Mouse (Mus musculus) limb, embryonic 13.5 days (tissue): ENCODE measurements at regions not wholly inside any gene's neighbourhood (a gene's known extent, or its start where the extent isn't known, plus 50 kb on each side); places are given as distances from the start of the nearest gene placed in this dataset.

Experiments
- ATAC-seq: fragments of 200-750 bp; cut with Nextera tagmentation; 2 replicates; pipeline ENCODE4 v1.8.0; 2017; ENCODE audit warnings: low read depth, moderate number of reproducible peaks, moderate TSS enrichment; ENCODE audit not compliant: low FRiP score
- H3K27ac ChIP-seq: fragments of 300-500 bp; sonication (generic); 2 replicates; pipeline ENCODE4 v1.5.1; 2015; ENCODE audit warnings: inconsistent platforms, mild to moderate bottlenecking, moderate library complexity
- H3K27me3 ChIP-seq: fragments of 300-500 bp; sonication (generic); 2 replicates; pipeline ENCODE4 v1.6.1; 2015; ENCODE audit warnings: mild to moderate bottlenecking, inconsistent platforms
- H3K36me3 ChIP-seq: fragments of 300-500 bp; sonication (generic); 2 replicates; pipeline ENCODE4 v1.6.1; 2015; ENCODE audit warnings: inconsistent platforms, mild to moderate bottlenecking, moderate library complexity
- H3K4me1 ChIP-seq: fragments of 300-500 bp; sonication (generic); 2 replicates; pipeline ENCODE4 v1.6.1; 2015; ENCODE audit warnings: inconsistent platforms
- H3K4me2 ChIP-seq: fragments of 300-500 bp; sonication (generic); replicated peaks from 2 replicates; pipeline ENCODE4 v1.6.1; 2015; ENCODE audit warnings: inconsistent platforms, mild to moderate bottlenecking, moderate library complexity
- H3K4me3 ChIP-seq: fragments of 300-500 bp; sonication (generic); 2 replicates; pipeline ENCODE4 v1.5.1; 2015; ENCODE audit warnings: moderate library complexity, mild to moderate bottlenecking, inconsistent platforms
- H3K9ac ChIP-seq: fragments of 300-500 bp; sonication (generic); 2 replicates; pipeline ENCODE4 v1.6.1; 2015; ENCODE audit warnings: mild to moderate bottlenecking, inconsistent platforms
- H3K9me3 ChIP-seq: fragments of 300-500 bp; sonication (generic); 2 replicates; pipeline ENCODE4 v1.6.1; 2016; ENCODE audit warnings: inconsistent platforms
- WGBS: fragments of 180-500 bp; shearing (Covaris S2); methylation state at CpG from one replicate; pipeline ENCODE4 v1.1.7; 2015; 5-methylcytosine and 5-hydroxymethylcytosine counted together

DNA sequence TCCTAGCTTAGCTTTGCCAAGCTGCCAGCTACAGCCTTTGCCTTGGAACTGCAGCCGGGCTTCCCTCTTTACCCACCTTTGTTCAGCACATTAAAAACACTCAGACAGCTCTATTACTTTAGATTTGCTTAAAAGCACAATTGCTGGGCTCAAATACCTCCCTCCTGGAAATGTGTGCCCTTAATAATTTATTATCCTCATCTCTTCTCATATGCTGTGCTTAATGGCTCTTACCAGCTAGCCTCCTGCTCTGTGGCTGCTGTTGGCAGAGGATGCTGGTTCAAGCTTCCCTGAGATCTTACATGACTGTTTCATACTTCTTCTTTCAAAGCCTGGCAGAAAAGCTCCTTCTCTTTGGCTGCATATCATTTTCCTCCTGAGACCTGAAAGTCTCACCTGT lies 378.1 kb upstream of the Cdh19 start:
- H3K4me3 ChIP-seq = no peak overlapping the region
- no peaks in the 10 kb centered on the region for H3K27me3 ChIP-seq
- no peaks in the 10 kb centered on the region for H3K9me3 ChIP-seq
- no peaks in the 10 kb centered on the region for H3K4me1 ChIP-seq
- H3K9ac ChIP-seq = no peak overlapping the region
- H3K27ac ChIP-seq = no peak overlapping the region
- WGBS = 61% methylated on average over 1 of the region's 1 CpGs
- no peak for ATAC-seq
- no peaks in the 10 kb centered on the region for H3K36me3 ChIP-seq
- no peak overlapping the region for H3K4me2 ChIP-seq

DNA sequence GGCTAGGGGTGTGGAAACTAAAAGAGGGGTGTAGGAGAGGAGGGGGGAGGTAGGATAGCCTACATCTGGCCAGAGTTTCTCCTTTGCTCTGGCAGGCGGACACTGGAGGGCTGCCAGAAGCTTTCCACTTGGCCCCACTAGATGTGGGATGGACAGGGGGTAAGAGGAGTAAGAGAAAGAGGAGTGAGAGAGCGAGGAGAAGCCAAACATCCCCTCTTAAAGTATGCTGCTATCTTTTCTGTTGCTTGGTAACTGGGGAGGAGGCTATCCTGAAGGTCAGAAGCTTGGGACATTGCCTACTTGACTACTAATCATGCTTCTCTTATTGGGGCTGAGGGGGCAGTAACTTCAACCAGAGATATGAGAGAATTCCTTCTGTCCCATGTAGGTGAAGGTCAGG lies 360.5 kb upstream of the Cdh19 start:
- H3K36me3 ChIP-seq = no peaks in the 10 kb centered on the region
- ATAC-seq = no peak
- no peak overlapping the region for H3K27ac ChIP-seq
- H3K4me3 ChIP-seq = no peak overlapping the region
- no peaks in the 10 kb centered on the region for H3K27me3 ChIP-seq
- WGBS = 61% methylated on average over 2 of the region's 2 CpGs
- H3K9me3 ChIP-seq = no peaks in the 10 kb centered on the region
- H3K9ac ChIP-seq = no peak overlapping the region
- no peak overlapping the region for H3K4me2 ChIP-seq
- H3K4me1 ChIP-seq = no peaks in the 10 kb centered on the region

DNA sequence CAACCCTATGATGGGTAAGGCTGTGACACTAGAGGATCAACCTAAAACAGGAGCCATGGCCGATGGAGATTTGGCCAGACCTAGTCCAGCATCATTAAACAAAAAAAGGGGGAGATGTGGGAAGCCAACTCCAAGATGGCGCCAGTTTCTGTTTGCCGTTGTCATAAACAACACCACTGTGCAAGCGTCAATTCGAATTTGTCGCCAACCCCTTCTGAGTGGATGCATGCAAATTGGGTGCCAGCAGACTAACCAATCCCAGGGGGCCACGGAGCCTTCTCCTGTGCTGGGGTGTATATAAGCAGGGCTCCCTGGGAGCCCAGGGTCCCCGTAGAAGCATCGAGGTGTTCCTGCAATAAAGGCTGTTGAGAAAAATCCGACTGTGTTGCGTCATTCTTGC lies 324.9 kb upstream of the Cdh19 start:
- no peak overlapping the region for H3K27ac ChIP-seq
- ATAC-seq = no peak
- WGBS = 91% methylated on average over 11 of the region's 11 CpGs
- no peaks in the 10 kb centered on the region for H3K9me3 ChIP-seq
- no peaks in the 10 kb centered on the region for H3K27me3 ChIP-seq
- H3K4me2 ChIP-seq = no peak overlapping the region
- no peaks in the 10 kb centered on the region for H3K4me1 ChIP-seq
- no peak overlapping the region for H3K9ac ChIP-seq
- no peak overlapping the region for H3K4me3 ChIP-seq
- H3K36me3 ChIP-seq = no peaks in the 10 kb centered on the region

DNA sequence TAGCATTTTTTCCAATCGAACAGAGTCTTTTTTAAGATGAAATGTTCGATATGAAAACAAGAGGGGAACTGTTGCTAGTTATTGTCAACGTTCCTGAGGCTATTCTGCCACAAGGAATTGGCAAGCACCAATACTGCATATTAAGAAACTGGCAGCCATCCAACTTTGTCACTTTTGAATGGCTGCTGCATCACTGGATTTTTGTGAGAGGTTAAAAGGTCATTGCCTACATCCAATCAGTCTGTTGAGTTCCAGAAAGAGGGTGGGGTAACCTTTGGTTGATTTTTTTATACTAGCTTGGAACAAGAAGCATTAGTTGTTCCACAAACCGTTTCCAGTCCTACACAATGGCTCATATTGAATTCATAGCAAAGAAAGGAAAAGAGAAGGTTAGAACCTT lies 309.0 kb upstream of the Cdh19 start:
- no peaks in the 10 kb centered on the region for H3K36me3 ChIP-seq
- H3K9ac ChIP-seq = no peak overlapping the region
- no peaks in the 10 kb centered on the region for H3K9me3 ChIP-seq
- H3K4me3 ChIP-seq = no peak overlapping the region
- peak; percentile 79 for ATAC-seq
- 39% methylated on average over 4 of the region's 4 CpGs for WGBS
- H3K4me1 ChIP-seq = no peaks in the 10 kb centered on the region
- H3K4me2 ChIP-seq = no peak overlapping the region
- peak overlapping the region; percentile 29; the same call in 1 of the 2 replicates for H3K27ac ChIP-seq
- H3K27me3 ChIP-seq = no peaks in the 10 kb centered on the region

DNA sequence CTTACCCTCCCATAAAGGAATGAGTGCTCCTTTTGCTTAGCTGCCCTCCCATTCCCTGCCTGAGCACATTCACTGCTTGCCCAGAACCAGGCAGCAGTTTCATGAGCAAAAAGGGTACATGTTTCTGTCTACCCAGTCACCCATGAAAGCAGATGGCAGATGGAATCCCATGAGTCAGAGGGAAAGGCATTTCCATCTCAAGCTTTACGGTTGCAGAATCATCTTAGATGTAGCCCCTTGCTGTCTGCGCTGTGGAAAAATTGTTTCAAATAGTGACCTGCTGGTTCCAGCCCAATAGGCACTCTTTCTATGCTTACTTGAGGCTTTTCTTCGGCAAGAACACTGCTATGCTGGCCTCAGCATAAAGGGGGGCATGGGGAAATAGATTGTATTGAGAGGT lies 308.5 kb upstream of the Cdh19 start:
- Histone ChIP-seq H3K9me3 (no peaks in the 10 kb centered on the region), H3K4me1 (no peaks in the 10 kb centered on the region), H3K4me3 (no peak overlapping the region), H3K9ac (no peak overlapping the region), H3K4me2 (no peak overlapping the region), H3K27me3 (no peaks in the 10 kb centered on the region), H3K36me3 (no peaks in the 10 kb centered on the region), H3K27ac (0 out of 2 replicates have a peak overlapping the region, but pooled peaks have one; percentile 22)
- peak; percentile 73; the same call in 1 of the 2 replicates for ATAC-seq
- WGBS = 75% methylated on average over 3 of the region's 3 CpGs

DNA sequence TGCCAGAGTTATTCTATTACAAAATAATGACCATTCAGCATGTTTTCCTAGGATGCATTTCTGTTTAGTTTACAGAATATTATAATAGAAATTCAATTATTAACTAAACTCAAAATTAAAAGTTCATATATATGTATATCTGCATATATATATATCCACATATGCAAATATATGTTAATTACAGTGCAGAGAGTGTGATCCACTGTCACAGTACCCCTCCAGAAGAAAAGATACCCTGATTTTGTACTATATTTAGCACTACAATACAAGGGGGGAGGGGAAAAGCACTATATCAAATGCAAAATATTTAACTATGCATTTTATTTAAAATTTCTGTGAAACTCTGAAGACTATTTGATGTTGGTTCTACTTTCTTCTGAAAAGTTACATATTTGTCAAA lies 265.4 kb upstream of the Cdh19 start:
- Histone ChIP-seq H3K27ac (no peak overlapping the region), H3K4me3 (no peak overlapping the region), H3K9me3 (no peaks in the 10 kb centered on the region), H3K36me3 (no peaks in the 10 kb centered on the region), H3K4me2 (no peak overlapping the region), H3K27me3 (no peaks in the 10 kb centered on the region), H3K9ac (no peak overlapping the region), H3K4me1 (no peaks in the 10 kb centered on the region)
- no peak for ATAC-seq

DNA sequence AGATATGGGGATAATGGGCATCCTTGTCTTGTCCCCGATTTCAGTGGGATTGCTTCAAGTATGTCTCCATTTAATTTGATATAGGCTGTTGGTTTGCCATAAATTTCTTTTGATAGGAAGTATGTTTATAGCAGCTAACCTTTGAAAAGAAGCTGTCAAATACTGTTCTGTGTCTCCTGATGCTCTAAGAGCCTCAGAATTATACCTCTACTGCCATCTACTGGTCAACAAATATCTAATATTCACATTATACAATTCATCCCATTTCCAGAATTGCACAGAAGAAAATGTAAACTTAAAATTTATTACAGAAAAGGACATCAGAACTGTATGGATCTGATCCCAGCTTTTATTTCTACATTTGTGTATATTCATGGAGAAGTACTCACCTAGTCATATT lies 265.0 kb upstream of the Cdh19 start:
- ATAC-seq = peak; percentile 51; the same call in 1 of the 2 replicates
- Histone ChIP-seq H3K4me2 (no peak overlapping the region), H3K27me3 (no peaks in the 10 kb centered on the region), H3K9ac (no peak overlapping the region), H3K36me3 (no peaks in the 10 kb centered on the region), H3K4me1 (no peaks in the 10 kb centered on the region), H3K4me3 (no peak overlapping the region), H3K9me3 (no peaks in the 10 kb centered on the region), H3K27ac (no peak overlapping the region)
- WGBS = 57% methylated on average over 1 of the region's 1 CpGs
